Mouse (Mus musculus) left cerebral cortex, postnatal 4 days (tissue): Measurements from ENCODE around the gene Txndc11. TPM values are rescaled to one million over a fixed set of nuclear protein-coding genes. Genes with fewer than 3 reads are reported as not detected.

ENCODE experiments used
- DNase-seq: peaks from one replicate; pipeline ENCODE4 v3.0.0-alpha.2; 2022
- intact Hi-C: fragments of 180-260 bp; cut with DNase I; formaldehyde crosslinking; loops from one replicate; pipeline ENCODE4 v1.15.1; 2025
- microRNA-seq: library from miRNA; unstranded; fragments of <30 nt; microRNA quantifications from one replicate; pipeline ENCODE4 v1.2.0, GENCODE M21; 2022
- total RNA-seq, 2 experiments: library from RNA; stranded (reverse); gene quantifications; 2 replicates each; pipeline ENCODE4 v1.2.3; 2021

Gene Txndc11
- total RNA-seq, 2 experiments from 2014 or later: 39.4 to 39.7 TPM

GRCm38 (mm10) chr16:11030844-11031243 is 103.6 kb downstream of the Txndc11 start:
- intact Hi-C loops: loop anchor here (5.0 kb wide), 1 partner anchor 159 kb away; no protein-coding TSS in a partner anchor
- DNase-seq: no peak

- no peak for DNase-seq
- intact Hi-C loops: no loop called here
These were observed 106.2 kb downstream of the Txndc11 start for GRCm38 (mm10) chr16:11028206-11028605.

Small RNA genes within 50 kb of the gene (microRNA-seq; reads per million reads assigned to microRNA genes)
- gene Gm23935: 15.1 reads per million, percentile 32 among the genes with 10 or more reads in this experiment

Other genes with a start within 250 kb of the Txndc11 start
- 100 to 1,000 TPM; 269 to 310 TPM for gene Snn, start 73.7 kb downstream of the Txndc11 start, total RNA-seq
- 10 to 100 TPM; 12.1 to 13.8 TPM for gene Litaf, start 68.5 kb downstream of the Txndc11 start, total RNA-seq
- gene Zc3h7a, start 41.7 kb upstream of the Txndc11 start, total RNA-seq: 100 to 1,000 TPM in 1 of 2 experiments, 10 to 100 TPM in 1; 81.8 to 101 TPM
- 10 to 100 TPM; 70.6 to 75.7 TPM for gene Rsl1d1, start 68.7 kb upstream of the Txndc11 start, total RNA-seq
- gene Gspt1, start 119.7 kb upstream of the Txndc11 start, total RNA-seq: 100 to 1,000 TPM; 116 to 125 TPM
- gene Tnfrsf17, start 179.2 kb upstream of the Txndc11 start, total RNA-seq: not detected
- 10 to 100 TPM; 46.2 to 46.6 TPM for gene Snx29, start 188.3 kb upstream of the Txndc11 start, total RNA-seq